Mouse (Mus musculus) lung, adult 2 months (tissue): ENCODE data around the gene Il24.

Experiments
- CTCF ChIP-seq: fragments of 200-500 bp; IDR thresholded peaks from 2 replicates; pipeline ENCODE4 v1.5.1; 2011; ENCODE audit warnings: mild to moderate bottlenecking, low read length, control low read depth; ENCODE audit not compliant: insufficient read depth
- POLR2A ChIP-seq: fragments of 200-500 bp; IDR thresholded peaks from 2 replicates; pipeline ENCODE4 v1.6.1; 2011; ENCODE audit warnings: low read depth, mild to moderate bottlenecking, control low read depth, low read length, borderline replicate concordance; ENCODE audit errors: extremely low read depth

DNA sequence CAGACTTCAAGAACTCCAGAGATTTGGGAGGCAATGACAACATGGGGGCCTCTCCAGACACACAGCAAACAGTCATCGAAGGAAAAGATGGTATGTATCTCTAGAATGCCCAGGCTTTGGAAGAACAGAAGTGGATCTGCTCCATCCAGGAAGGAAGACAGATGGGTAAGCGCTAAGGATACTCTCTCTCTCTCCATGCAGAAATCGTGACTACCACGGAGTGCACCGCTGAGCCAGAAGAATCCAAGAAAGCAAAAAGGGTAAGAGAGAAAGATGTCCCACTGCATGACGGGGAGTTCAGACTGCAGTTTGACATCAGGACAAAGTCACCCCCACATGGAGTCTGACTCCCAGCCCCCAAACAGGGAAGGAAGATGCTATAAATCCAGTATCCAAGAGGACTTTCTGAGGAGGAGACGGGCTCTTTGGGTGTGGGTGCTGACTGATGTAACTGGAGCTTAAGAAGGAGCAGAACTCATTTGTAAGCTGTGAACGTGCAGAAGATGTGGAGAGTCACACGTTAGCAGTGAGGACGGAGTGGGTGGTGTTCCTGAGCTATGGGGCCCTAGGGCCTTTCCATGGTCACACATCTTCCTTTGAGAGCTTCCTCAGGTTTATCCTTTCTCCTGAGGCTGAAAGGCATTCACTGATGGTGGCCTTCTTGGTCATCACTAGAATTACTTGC, 37.6 kb downstream of the Il24 start:
- TF ChIP-seq POLR2A (no peak), CTCF (no peak)
